Mouse (Mus musculus) layer of hippocampus, postnatal 36 days (tissue): ENCODE measurements around the gene Runx2. TPM values are rescaled to one million over a fixed set of nuclear protein-coding genes. Genes with fewer than 3 reads are reported as not detected.

ENCODE experiments used
- DNase-seq, 2 experiments: peaks; one replicate each; pipeline ENCODE4 v3.0.0; 2022
- total RNA-seq, 2 experiments: library from RNA; stranded (reverse); gene quantifications; 2 replicates each; pipeline ENCODE4 v1.2.3; 2021

Runx2 gene
- total RNA-seq, 2 experiments from 2014 or later = 13.2 to 18.0 TPM

DNA sequence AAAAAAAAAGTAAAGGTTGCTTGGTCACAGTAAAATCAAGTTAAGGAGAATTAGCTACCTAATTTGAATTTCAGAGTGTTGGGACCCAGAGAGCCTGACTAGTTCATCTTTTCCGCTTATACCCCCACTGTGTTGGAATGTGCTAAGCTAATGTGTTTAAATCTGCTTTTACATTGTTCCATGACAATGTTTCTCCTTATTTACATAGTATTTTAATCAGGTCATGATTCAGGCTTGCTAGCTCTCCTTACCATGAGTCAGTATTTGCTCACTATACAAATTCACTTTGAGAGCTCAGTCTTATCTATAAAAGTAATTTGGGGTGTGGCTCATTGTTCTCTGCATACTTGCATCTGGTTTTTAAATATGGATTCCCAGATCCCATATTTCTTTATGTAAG is 47.2 kb downstream of the Runx2 start:
- no peak for DNase-seq

DNA sequence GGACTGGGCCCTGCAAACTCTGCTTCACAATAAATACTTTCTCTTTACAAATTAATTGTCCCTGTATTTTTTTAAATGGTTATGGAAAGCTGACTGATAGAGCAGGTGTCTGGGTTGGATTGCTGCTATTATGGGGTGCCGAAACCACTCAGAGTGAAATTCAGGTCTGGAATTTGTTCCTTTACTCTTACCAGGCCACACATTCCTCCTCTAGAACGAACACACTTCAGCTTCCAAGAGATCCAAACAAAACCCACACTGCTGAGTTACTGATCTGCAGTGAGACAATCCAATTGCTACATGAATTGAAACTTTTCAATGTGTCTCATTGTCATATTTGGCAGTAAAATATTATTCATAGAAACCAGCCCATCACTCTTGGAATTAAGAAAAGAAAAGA is 47.6 kb downstream of the Runx2 start:
- no peak for DNase-seq

DNA sequence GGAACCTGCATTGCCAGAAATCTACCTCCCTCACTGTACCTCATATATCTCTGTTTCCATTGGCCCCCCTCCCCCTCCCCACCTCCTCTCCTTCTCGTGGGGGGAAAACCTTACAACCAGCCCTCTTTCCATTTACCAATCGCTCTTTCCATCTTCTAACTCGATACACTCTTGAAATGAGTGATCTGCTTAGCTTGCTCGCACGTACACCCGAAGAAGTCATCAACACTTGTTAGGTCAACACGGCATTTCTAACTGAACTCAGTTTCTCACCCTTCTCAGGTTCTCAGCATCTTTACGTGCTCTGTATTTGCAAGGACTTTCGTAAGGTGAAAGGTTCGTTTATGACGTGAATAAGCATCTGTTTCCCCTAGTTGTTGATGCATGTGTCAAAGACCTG is 48.3 kb downstream of the Runx2 start:
- DNase-seq = no peak

DNA sequence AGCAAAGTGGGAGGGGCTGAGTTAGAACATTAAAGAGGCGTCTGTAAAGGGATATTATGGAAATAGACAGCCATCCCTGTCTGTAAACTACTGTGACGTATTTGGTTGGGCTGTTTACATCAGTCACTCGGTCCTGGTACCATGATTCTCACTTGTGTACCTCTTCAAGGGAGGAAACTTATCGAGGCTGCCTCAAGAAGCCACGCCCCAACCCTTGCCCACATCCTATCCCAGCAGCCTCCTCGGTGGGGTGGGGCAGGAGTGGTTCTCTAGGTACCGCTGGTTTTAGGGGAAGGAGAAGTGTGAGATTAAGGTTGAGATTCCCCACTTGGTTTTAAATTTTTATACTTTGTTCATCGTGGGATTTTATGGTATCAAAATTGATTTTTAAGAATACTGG is 69.2 kb downstream of the Runx2 start:
- no peak for DNase-seq

DNA sequence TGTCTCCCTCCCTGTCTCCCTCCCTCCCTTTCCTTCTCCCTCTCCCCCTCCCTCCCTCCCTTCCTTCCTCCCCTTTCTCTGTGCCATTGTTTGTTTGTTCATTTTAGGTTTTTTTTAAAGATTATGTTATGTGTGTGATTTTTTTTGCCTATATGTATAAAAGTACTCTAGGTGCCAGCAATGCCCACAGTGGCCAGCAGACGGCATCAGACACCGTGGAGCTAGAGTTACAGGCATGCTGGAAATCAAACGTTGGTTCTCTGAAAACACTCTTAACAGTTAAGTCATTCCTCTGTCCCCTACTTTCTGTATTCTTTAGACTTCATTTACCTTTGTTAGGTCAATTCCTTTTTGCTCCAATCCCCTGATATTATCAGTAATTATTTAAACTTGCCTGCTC is 70.8 kb downstream of the Runx2 start:
- no peak for DNase-seq

DNA sequence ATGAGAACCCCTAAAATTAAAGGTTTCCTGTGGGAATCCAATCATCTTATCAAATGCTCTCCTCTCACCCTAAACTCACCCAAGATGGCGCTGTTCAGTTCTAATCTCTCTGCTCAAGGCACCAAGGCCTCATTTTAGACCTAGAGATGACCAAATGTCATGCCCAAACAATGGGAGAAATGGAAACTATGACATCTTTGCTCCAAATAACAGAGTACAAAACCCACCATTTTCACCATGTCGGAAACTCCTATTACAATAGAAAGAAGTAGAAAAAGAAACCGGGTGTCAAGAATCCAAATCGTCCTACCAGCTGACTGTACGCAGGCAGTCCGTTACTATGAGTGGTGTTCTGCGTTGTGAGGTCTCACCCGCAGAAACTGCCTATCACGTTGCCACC is 72.4 kb downstream of the Runx2 start:
- no peak for DNase-seq

DNA sequence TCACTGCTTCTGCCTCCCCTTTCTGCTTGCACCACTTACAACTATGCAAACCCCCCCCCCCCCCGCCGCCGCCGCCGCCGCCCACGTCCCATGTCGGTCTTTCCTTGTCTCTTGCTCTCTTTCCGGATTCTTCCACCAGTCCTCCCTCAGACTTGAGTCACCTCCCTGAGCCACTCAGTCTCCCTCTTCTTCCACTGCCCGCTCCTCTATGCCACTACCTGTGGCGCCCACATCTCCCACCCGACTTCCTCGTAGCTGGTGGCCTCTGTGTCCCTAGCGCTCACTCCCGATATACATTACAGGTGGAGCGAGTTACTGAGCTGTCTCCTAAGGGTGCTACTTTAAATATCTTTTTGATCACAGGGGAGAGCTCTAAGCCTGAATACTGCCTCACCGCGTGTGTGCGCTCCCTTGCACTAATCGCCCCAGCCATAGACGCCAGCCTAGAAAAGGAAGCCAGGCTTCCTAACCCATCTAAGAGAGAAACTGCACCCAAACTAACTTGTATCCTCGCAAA is 76.4 kb downstream of the Runx2 start:
- peak in 1 of 2 experiments; percentile 12 for DNase-seq

DNA sequence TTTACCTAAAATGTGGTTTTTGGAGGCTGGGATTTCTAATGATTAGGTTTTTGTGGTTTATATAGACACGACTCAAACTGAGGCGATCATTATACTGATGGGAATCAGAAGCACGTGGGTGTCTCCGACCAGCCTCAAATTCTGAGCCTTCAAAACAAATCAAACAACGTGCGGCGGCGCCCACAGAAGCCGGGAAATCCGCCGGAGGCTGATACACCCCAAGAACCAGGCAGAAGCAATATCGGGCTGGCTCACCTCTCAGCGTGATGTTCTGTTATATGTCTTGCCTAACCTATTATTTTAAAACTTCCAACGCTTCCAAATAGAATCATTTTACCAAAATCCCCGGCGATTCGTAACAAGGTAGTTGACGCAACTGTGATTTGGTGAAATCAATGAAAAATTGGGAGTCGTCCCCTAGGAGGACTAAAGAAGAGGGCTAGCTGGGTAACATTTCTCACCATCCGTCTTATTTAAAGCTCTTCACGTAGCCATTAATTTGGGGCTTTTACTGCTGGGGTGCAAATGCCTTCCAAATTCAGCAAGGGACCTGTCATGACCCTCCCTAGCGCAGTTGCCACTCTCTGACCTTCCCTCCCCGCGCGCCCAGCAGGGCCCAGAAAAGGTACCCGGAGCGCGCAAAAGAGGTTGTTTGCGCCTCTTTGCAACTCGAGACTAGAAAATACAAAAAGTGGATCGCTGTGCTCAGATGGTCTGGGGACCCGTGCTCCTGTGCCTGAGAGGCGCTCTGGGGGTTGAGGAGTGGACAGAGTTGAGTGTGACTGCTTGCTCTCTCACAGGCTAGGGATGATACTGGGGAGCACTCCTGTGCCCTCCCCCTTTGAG is 77.1 kb downstream of the Runx2 start:
- DNase-seq = peak; percentile 24 to 31

DNA sequence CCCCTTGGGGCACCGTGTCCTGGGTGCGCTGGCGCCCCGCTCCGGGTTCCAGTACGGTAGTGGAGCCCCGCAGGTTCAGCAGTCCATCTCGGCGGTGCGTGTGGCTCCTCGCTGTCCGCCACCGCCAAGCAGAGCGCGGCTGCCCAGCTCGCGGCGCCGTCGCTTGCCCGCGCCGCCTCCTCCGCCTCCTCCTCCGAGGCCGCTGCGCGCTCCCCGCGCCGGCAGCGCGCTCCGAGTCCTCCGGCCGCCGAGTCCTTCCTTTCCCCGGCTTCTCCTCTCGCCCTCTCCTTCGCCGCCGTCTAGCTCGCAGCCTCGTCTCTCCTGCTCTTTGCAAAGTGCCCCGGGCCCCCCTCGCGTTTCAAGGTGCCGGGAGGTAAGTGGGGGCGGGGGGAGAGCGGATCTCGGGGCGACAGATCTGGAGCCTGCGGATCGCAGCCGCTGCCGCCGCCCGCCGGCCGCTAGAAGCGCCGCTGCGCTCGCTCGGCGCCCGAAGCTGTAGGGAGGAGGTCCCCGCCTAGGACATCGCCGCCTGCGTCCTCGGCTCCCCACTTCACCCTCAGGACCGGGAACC is 78.5 kb downstream of the Runx2 start:
- peak; percentile 74 to 75 for DNase-seq

DNA sequence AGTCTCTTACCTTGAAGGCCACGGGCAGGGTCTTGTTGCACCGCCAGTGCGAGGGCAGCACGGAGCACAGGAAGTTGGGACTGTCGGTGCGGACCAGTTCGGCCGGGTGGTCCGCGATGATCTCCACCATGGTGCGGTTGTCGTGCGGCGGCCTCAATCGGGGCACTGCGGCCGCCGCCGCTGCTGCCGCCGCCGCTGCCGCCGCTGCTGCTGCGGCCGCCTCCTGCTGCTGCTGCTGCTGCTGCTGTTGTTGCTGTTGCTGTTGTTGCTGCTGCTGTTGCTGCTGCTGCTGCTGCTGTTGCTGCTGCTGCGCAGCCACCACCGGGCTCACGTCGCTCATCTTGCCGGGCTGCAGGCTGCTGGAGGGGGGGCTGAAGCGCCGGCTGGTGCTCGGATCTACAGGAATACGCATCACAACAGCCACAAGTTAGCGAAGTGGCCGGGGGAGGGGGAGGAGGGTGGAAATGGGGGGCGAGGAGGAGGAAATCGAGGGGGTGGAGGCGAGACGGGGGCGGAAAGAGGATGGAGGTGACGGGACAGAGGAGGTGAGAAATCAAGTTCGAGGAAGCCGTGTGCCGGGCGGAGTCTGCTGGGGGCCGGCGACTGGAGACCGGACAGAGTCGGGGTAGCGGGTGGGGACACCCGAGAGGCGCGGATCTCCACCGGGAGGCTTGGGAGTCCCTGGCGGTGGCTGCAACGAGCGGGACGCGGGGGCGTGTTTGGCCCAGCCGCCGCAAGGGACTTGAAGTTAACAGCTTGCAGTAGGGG is 79.2 kb downstream of the Runx2 start:
- DNase-seq = peak; percentile 28 to 64

DNA sequence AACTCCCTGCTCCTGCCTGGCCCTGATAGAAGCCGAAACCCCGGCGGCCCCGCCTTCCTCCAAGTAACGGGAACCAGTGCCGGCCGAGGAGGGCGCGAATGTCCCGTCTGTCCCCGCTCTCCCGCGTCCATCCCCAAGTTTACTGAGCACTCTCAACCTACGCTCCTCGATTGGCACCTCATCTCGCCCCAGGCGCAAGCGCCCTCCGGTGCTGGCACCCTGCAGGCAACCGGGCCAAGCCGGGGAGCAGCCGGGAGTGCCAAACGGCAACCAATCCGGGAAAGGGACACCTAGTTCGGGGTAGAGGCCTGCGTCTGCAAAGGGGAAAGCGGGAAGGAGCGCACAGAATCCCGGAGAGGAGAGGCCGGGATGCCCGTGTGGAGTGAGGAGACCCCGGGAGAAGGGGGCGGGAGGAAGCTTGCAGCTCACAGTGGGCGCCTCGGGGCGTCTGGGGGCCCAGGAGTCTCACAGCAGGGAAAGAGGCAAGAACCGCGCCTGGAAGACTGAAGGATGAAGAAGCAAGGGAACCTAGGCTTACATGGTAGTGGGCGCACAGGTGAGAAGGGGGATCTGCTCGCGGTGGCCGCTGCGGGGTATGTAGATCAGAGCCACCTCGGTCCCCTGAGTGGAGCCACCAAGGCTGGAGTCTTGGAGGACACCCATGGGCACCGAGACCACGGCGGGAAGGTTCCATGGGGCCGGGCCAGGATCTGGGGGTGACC is 79.9 kb downstream of the Runx2 start:
- peak; percentile 61 to 67 for DNase-seq

DNA sequence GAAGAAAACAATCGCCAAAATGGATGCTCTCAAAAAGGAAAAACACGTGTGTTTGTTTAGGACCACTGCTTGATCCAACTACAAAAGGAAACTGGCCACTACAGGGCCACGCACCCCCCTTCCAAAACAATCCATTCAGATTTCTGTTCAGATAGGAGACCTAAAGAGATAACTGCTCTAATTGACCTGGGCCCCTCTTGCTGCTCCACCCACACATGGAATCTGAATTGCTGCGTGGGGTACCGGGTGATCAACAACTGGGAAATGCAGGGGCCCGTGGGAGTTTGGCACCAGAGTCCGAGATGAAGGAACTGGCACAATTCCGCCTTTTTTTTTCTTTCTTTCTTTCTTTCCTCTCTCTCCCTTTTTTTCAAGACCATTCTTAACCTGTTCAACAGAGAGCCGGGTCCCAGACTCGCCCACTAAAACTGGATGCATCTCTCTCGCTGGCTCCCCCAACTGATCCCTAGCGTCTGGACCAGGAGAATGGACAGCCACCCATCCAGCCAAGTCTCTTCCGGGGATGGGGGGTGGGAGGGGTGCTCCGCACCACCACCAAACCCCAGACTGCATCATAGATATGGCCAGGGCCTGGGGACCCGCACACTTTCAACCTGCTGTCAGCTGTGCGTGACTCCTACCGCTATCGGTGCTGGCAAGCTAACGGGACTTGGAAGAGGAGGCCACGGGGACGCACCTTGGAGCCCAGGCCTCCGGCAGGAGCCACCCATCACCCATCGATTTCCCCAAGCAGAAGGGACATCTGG is 80.9 kb downstream of the Runx2 start:
- peak in 1 of 2 experiments; percentile 22 for DNase-seq

DNA sequence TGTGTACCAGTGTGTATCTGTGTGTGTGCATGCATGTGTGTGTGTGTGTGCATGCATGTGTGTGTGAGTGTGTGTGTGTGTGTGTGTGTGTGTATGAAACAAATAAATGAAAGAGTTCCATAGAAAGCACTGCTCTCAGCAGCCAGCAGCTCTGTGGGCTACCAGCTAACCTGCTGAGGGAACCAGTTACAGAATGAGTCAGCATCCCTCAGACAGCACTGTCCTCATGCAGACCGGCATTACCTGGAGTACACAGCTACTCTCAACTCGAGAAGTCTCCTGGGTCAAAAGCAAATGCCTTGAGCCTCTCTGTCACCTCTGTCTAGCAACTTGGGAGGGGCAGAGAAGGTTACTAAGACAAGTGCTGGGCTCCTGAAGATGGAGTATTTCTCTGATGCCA is 86.1 kb downstream of the Runx2 start:
- no peak for DNase-seq

DNA sequence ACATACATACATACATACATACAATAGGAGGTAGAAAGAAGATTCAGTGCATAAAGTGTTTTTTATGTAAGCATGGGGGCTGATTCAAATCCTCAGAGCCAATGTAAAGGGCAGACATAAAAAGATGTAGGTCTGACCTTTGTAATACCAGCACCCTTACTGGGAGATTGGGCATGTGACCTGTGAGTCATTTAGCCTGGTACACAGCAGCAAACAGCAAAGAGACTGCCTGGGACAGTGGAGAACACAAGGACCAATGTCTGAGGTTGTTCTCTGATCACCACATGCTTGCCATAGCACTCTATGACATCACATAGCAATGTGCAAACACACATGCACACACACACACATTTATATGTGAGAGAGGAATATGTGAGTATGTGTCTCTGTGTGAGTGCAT is 86.9 kb downstream of the Runx2 start:
- no peak for DNase-seq

DNA sequence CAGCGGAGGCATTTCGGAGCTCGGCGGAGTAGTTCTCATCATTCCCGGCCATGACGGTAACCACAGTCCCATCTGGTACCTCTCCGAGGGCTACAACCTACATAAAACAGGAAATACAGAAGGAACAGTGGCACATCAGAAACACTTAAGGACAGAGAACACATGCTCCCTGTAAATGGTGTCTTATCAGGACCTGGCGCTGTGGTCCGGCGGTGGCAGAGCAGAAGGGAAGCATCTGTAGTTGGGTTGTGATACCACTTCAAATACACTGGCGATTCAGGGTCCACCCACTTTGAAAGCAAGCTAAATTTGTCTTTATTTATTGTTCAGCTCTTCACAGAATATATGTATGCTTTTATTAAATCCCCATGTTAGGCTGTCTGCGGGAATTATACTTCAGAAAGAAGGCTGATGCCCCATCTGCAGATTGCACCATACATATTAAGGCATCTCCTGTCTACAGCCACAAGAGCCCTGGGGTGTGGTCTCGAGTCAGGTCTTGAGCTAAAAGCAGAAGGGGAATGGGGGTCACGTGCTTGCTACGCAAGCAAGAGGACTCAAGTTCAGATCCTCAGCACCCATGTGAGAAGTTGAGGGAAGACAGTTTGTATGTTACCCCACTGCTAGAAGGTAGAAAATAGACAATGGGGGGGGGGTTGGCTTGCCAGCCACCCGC is 89.7 kb downstream of the Runx2 start:
- no peak for DNase-seq

DNA sequence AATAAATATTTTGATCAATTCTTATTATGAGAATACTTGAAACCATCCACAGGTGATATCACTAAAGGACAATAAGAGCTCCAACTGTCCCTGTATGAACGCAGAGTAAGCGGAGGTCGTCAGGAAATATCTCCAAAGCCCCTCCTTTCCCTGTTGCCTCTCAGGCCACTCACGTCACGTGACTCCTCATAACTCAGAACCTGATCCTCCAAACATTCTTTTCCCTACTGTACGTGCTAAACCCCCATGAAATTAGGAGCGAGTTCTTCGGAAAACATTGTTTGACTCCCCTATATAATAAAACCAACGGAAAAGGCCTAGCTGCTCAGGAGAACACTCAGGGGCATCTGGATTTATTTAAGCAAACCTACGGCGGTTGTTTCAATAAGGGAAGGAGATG is 90.3 kb downstream of the Runx2 start:
- no peak for DNase-seq

DNA sequence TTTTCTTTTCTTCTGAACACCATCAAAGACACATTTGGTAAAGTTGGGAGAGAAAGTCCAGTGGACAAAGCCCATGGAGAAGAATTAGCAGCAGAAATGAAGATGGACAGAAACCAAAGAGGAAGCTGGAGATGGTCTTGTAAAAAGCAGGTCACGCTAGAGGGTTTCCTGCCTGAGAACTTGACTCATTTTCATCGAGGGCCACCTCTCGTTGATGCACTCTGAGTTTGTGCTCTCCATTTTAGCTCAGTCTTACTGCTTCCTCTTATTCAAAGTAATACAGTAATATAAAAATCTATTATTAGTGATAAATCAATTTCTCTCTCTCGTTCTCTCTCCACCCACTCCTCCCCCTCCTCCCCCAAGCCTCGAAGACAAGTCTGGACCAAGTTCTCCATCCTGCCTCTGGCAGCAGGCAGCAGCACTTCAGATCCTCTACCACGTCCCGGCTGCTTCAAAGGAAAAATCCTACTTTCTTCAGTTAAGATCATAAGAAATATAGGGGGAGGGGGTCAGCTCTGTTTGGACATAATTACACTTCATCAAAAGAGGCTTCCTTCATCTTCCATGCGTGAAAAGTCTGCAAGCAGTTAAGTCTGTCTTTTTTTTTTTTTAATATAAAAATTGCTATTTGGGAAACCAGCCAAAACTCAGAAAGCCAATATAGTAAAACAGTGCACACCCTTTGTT is 92.3 kb downstream of the Runx2 start:
- no peak for DNase-seq

DNA sequence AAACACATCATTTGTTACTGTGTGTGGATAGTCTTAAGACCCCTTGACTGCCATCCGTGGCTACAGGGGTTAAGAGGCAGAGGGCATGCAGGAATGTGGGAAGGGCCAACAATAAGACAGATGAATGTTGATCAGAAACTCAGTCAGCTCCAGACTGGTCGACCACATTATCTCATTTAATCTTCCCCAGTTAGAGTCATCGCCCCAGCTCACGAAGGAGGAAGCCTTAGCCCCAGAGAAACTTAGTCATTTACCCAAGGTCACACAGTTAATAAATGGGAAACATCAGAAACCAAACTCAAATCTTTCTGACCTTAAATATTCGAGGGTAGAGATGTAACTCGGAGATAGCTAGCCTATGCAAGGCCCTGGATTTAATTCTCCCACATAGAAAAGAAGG is 96.0 kb downstream of the Runx2 start:
- DNase-seq = no peak

DNA sequence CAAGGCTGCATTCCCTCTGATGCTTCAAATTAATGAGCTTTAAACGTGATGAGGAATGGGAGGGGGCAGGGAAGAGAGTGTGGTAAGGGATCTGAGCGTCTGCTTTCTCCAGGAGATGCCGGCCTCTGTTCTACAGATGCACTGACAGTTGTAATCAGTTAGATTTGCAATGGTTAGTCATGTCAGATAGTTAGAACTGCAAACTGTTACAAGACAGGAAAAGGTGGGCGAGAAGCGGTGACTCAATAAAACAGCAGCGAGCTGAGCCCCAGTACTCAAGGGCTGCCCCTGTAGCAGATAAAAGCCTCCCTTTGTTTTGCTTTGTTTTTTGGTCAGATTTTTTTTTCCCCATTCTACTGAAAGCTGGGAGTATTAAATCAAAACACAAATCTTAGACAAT is 96.6 kb downstream of the Runx2 start:
- no peak for DNase-seq

DNA sequence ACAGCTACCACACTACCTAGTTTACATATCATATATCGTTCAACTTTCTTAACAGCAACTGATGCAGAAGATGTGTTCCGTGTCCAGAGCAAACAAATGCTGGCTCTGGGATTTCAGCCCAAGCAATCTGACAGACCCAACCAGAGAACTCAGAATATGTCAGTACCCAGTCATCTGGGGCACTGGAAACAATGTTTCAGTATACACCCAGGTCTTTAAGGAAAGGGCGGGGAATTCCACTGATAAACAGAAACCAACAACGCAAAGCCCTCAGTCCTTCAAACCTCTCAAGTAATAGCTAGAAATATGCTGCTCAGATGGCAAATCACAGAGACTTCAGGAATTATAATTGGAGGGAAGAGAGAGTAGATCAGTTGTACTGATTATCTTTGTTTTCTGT is 100.5 kb downstream of the Runx2 start:
- DNase-seq = no peak

DNA sequence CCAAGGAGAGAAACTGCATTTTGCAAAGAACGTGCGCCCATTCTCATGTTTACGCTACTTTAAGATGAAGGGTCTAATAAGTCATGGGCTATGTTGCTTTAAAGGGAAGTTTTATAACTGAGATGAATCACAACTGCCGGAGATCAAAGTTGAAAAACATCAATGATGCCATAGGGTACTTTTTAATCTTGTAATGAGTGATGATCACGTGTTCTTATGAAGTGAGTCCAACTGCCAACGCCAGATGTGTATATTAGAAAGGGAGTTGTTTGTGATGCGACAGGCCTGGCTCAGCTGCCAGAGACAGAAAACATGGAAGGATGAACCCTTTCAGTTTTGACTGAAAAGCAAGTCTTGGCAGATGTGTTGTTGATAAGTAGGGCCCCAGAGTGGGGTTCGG is 101.2 kb downstream of the Runx2 start:
- DNase-seq = no peak
